Mouse (Mus musculus): Measurements from ENCODE around the gene Tead2. TPM values are rescaled to one million over a fixed set of nuclear protein-coding genes. Genes with fewer than 3 reads are reported as not detected.

Gene Tead2
- total RNA-seq, 1 experiment from 2014 or later = 9.9 TPM

DNA sequence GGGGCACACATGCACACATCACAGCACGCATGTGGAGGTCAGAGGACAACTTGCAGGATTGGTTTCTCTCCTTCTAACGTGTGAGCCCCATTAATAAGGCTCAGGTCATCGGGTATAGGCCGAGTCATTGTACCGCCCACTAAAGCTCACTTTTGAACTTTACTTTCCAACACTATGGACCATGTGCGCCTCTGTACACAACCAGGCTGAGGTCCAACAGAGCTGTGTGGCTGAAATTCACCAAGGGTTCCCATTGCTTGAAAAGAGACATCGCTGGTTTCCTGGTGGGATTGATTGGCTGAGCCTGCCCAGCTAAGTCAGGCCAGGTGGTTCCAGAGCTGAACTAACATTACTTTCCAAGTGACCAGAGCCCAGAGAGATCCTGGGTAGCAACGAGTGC, 58.1 kb downstream of the Tead2 start:
- ATAC-seq (replicated peaks in 1 of 2; ENCODE audit: insufficient read depth in 1 of 2, low FRiP score in 2 of 2, low TSS enrichment in 1 of 2, low read depth in 1 of 2, poor library complexity in 2 of 2, severe bottlenecking in 2 of 2) = no peak

- peak; percentile 49 to 65; a peak in 2 of 4 replicates for ATAC-seq (replicated peaks in 1 of 2; ENCODE audit: insufficient read depth in 1 of 2, low FRiP score in 2 of 2, low TSS enrichment in 1 of 2, low read depth in 1 of 2, poor library complexity in 2 of 2, severe bottlenecking in 2 of 2)
Measured at GRCm38 (mm10) chr7:45277136-45277760, 61.7 kb downstream of the Tead2 start, which contains the start of gene Slc6a21. Slc6a21 (plus strand) TSS chr7:45277513.

Other genes with a start within 250 kb of the Tead2 start
- gene Cpt1c, start 240.9 kb upstream of the Tead2 start, total RNA-seq (2017) = 0.20 TPM in 1 of 2 replicates, not detected in the other
- gene Prmt1, start 229.2 kb upstream of the Tead2 start, total RNA-seq (2017) = 156 and 185 TPM in 2 replicates
- 75.7 and 137 TPM in 2 replicates for gene Irf3, start 218.1 kb upstream of the Tead2 start, total RNA-seq (2017)
- gene Bcl2l12, start 217.0 kb upstream of the Tead2 start, total RNA-seq (2017) = 19.8 and 35.1 TPM in 2 replicates
- gene Scaf1, start 199.4 kb upstream of the Tead2 start, total RNA-seq (2017) = 11.3 and 13.8 TPM in 2 replicates
- gene Rras, start 197.8 kb upstream of the Tead2 start, total RNA-seq (2017) = 1.9 and 9.0 TPM in 2 replicates
- 3.9 and 4.6 TPM in 2 replicates for gene Prr12, start 162.9 kb upstream of the Tead2 start, total RNA-seq (2017)
- gene Nosip, start 153.3 kb upstream of the Tead2 start, total RNA-seq (2017) = 56.2 and 72.8 TPM in 2 replicates
- 6.6 and 6.7 TPM in 2 replicates for gene Prrg2, start 153.1 kb upstream of the Tead2 start, total RNA-seq (2017)
- 41.8 and 52.6 TPM in 2 replicates for gene Rcn3, start 123.5 kb upstream of the Tead2 start, total RNA-seq (2017)
- gene Fcgrt, start 111.9 kb upstream of the Tead2 start, total RNA-seq (2017) = 15.3 and 23.1 TPM in 2 replicates
- gene Rps11, start 91.3 kb upstream of the Tead2 start, total RNA-seq (2017) = 1,545 and 1,649 TPM in 2 replicates
- gene Rpl13a, start 87.0 kb upstream of the Tead2 start, total RNA-seq (2017) = 3,499 and 4,043 TPM in 2 replicates
- 0.35 and 0.56 TPM in 2 replicates for gene Gm45713, start 79.5 kb upstream of the Tead2 start, total RNA-seq (2017)
- 15.7 and 18.9 TPM in 2 replicates for gene Flt3l, start 79.3 kb upstream of the Tead2 start, total RNA-seq (2017)
- 38.0 and 60.7 TPM in 2 replicates for gene Pih1d1, start 61.5 kb upstream of the Tead2 start, total RNA-seq (2017)
- gene Aldh16a1, start 61.2 kb upstream of the Tead2 start, total RNA-seq (2017) = 25.0 and 32.6 TPM in 2 replicates
- gene Slc17a7, start 51.8 kb upstream of the Tead2 start, total RNA-seq (2017) = 1.0 TPM in 1 of 2 replicates, not detected in the other
- not detected in 2 replicates for gene Gfy, start 36.2 kb upstream of the Tead2 start, total RNA-seq (2017)
- not detected in 2 replicates for gene Pth2, start 34.8 kb upstream of the Tead2 start, total RNA-seq (2017)
- gene Ccdc155, start 10.9 kb upstream of the Tead2 start, total RNA-seq (2017) = 0.60 and 0.75 TPM in 2 replicates
- 37.0 TPM in 2 replicates for gene Dkkl1, start 3.6 kb upstream of the Tead2 start, total RNA-seq (2017)
- 76.4 and 103 TPM in 2 replicates for gene Cd37, start 23.4 kb downstream of the Tead2 start, total RNA-seq (2017)
- gene Slc6a16, start 25.3 kb downstream of the Tead2 start, total RNA-seq (2017) = not detected in 2 replicates
- gene Slc6a21, start 61.8 kb downstream of the Tead2 start, total RNA-seq (2017) = 0.19 TPM in 1 of 2 replicates, not detected in the other
- 3.2 and 10.8 TPM in 2 replicates for gene Trpm4, start 118.0 kb downstream of the Tead2 start, total RNA-seq (2017)
- gene Hrc, start 119.5 kb downstream of the Tead2 start, total RNA-seq (2017) = not detected in 2 replicates
- not detected in 2 replicates for gene Ppfia3, start 151.3 kb downstream of the Tead2 start, total RNA-seq (2017)
- 3.2 TPM in 1 of 2 replicates, not detected in the other for gene Lin7b, start 154.8 kb downstream of the Tead2 start, total RNA-seq (2017)
- gene Snrnp70, start 180.0 kb downstream of the Tead2 start, total RNA-seq (2017) = 498 and 589 TPM in 2 replicates
- gene Kcna7, start 189.9 kb downstream of the Tead2 start, total RNA-seq (2017) = not detected in 2 replicates
- 0.79 TPM in 1 of 2 replicates, not detected in the other for gene Ntf5, start 197.9 kb downstream of the Tead2 start, total RNA-seq (2017)
- not detected in 2 replicates for gene Lhb, start 205.1 kb downstream of the Tead2 start, total RNA-seq (2017)
- 8.5 and 11.3 TPM in 2 replicates for gene Gys1, start 219.1 kb downstream of the Tead2 start, total RNA-seq (2017)
- 134 and 137 TPM in 2 replicates for gene Ruvbl2, start 222.3 kb downstream of the Tead2 start, total RNA-seq (2017)
- gene Ftl1, start 244.1 kb downstream of the Tead2 start, total RNA-seq (2017) = 599 and 753 TPM in 2 replicates

Measured in hematopoietic stem cell, adult 5-6 weeks (primary cell).